Mouse (Mus musculus) Patski (cell line): ENCODE data around the gene Nebl. TPM values are rescaled to one million over a fixed set of nuclear protein-coding genes. Genes with fewer than 3 reads are reported as not detected.
"Not testable (repeated sequence)": the region's sequence is repeated elsewhere in the genome, so short reads cannot be mapped to it uniquely, and the experiment has no call there.

ENCODE experiments used
- ATAC-seq: fragments of 100-300 bp; one replicate; pipeline ENCODE4 v1.8.0; 2021
- CTCF ChIA-PET: fragments of 350-600 bp; sonication (Branson Sonifier 250); formaldehyde crosslinking; loops from one replicate; lab custom pipeline; 2022; ENCODE audit warnings: inconsistent platforms; lab: Charles Lee
- POLR2A ChIA-PET: fragments of 350-600 bp; sonication (Branson Sonifier 250); formaldehyde crosslinking; loops from one replicate; lab custom pipeline; 2022; ENCODE audit warnings: antibody characterized with exemption, inconsistent platforms; lab: Charles Lee
- DNase-seq: peaks from one replicate; pipeline ENCODE4 v3.0.0-alpha.2; 2011; ENCODE audit warnings: low read depth, low spot score
- H3K27me3 ChIP-seq: fragments of 371-371 bp; one replicate; pipeline ENCODE4 v1.5.1; 2021
- CTCF ChIP-seq: fragments of 100-300 bp; IDR thresholded peaks from one replicate; pipeline ENCODE4 v1.5.1; 2021
- in situ Hi-C: fragments of 300-500 bp; cut with MboI; formaldehyde crosslinking; loops from 3 replicates; pipeline ENCODE4 v1.11.1; 2018; ENCODE audit warnings: low pct_unique_long_range_greater_than_20kb, mixed read lengths
- polyA plus RNA-seq: library from polyadenylated mRNA; unstranded; gene quantifications from one replicate; pipeline ENCODE4 v1.2.3, GENCODE M21; 2021

The Nebl gene
- polyA plus RNA-seq, 1 experiment from 2014 or later, result 0.33 TPM

- no peak for DNase-seq
- no peaks in the 10 kb centered on the region for H3K27me3 ChIP-seq
- CTCF ChIA-PET, result no interaction called here
- TF ChIP-seq CTCF, result no peak
- POLR2A ChIA-PET, result no interaction called here
- in situ Hi-C loops, result no loop called here
- ATAC-seq, result no peak
Measured at GRCm38 (mm10) chr2:17375916-17376315, 355.3 kb downstream of the Nebl start.

GRCm38 (mm10) chr2:17365671-17366070 lies 365.6 kb downstream of the Nebl start:
- no peaks in the 10 kb centered on the region for H3K27me3 ChIP-seq
- ChIA-PET CTCF (no interaction called here), POLR2A (no interaction called here)
- in situ Hi-C loops, result no loop called here
- ATAC-seq (no peak), DNase-seq (no peak)
- TF ChIP-seq CTCF, result no peak

GRCm38 (mm10) chr2:17364971-17365548 lies 366.2 kb downstream of the Nebl start:
- ChIA-PET POLR2A (no interaction called here), CTCF (no interaction called here)
- no peak for TF ChIP-seq CTCF
- H3K27me3 ChIP-seq, result no peaks in the 10 kb centered on the region
- ATAC-seq (no peak), DNase-seq (no peak)
- in situ Hi-C loops, result no loop called here

GRCm38 (mm10) chr2:17363337-17364216 lies 367.7 kb downstream of the Nebl start:
- CTCF ChIA-PET, result interaction anchor here (1.4 kb wide), 1 partner anchor 9 kb away, joined by 5 read pairs; no protein-coding TSS in a partner anchor
- ATAC-seq (no peak), DNase-seq (no peak)
- TF ChIP-seq CTCF, result no peak
- in situ Hi-C loops, result no loop called here
- POLR2A ChIA-PET, result no interaction called here
- H3K27me3 ChIP-seq, result no peaks in the 10 kb centered on the region

- no peak for DNase-seq
- no peak for ATAC-seq
- ChIA-PET CTCF (no interaction called here), POLR2A (no interaction called here)
- in situ Hi-C loops, result no loop called here
- H3K27me3 ChIP-seq, result no peaks in the 10 kb centered on the region
- TF ChIP-seq CTCF, result no peak
Measured at GRCm38 (mm10) chr2:17362181-17362580, 369.1 kb downstream of the Nebl start.

- in situ Hi-C loops, result no loop called here
- no peak for DNase-seq
- H3K27me3 ChIP-seq, result no peaks in the 10 kb centered on the region
- ATAC-seq, result no peak
- TF ChIP-seq CTCF, result no peak
- ChIA-PET CTCF (no interaction called here), POLR2A (no interaction called here)
Measured at GRCm38 (mm10) chr2:17344643-17345042, 386.6 kb downstream of the Nebl start.

- no peak for TF ChIP-seq CTCF
- DNase-seq (no peak), ATAC-seq (no peak)
- no peaks in the 10 kb centered on the region for H3K27me3 ChIP-seq
- in situ Hi-C loops, result no loop called here
- POLR2A ChIA-PET, result no interaction called here
- CTCF ChIA-PET, result no interaction called here
Measured at GRCm38 (mm10) chr2:17335451-17335850, 395.8 kb downstream of the Nebl start.

GRCm38 (mm10) chr2:17326590-17326989 lies 404.7 kb downstream of the Nebl start:
- in situ Hi-C loops, result no loop called here
- TF ChIP-seq CTCF, result peak; percentile 8
- CTCF ChIA-PET, result interaction anchor here (1.3 kb wide), 2 partner anchors 10 to 21 kb away, joined by 3 to 5 read pairs; no protein-coding TSS in a partner anchor
- DNase-seq (no peak), ATAC-seq (no peak)
- no peaks in the 10 kb centered on the region for H3K27me3 ChIP-seq
- POLR2A ChIA-PET, result no interaction called here

GRCm38 (mm10) chr2:17316850-17317249 lies 414.4 kb downstream of the Nebl start:
- in situ Hi-C loops, result no loop called here
- no peak for DNase-seq
- CTCF ChIA-PET, result interaction anchor here (2.0 kb wide), 1 partner anchor 9 kb away, joined by 5 read pairs; no protein-coding TSS in a partner anchor
- no peak for ATAC-seq
- H3K27me3 ChIP-seq, result no peaks in the 10 kb centered on the region
- POLR2A ChIA-PET, result interaction anchor here (0.7 kb wide), 1 partner anchor 1187 kb away, joined by 5 read pairs; no protein-coding TSS in a partner anchor
- TF ChIP-seq CTCF, result no peak

- ChIA-PET CTCF (no interaction called here), POLR2A (no interaction called here)
- ATAC-seq, result no peak
- no peak for TF ChIP-seq CTCF
- DNase-seq, result no peak
- in situ Hi-C loops, result no loop called here
- H3K27me3 ChIP-seq, result no peaks in the 10 kb centered on the region
Measured at GRCm38 (mm10) chr2:17301379-17301778, 429.9 kb downstream of the Nebl start.

GRCm38 (mm10) chr2:17297496-17297895 lies 433.8 kb downstream of the Nebl start:
- H3K27me3 ChIP-seq, result no peaks in the 10 kb centered on the region
- ATAC-seq, result no peak
- POLR2A ChIA-PET, result no interaction called here
- CTCF ChIA-PET, result no interaction called here
- TF ChIP-seq CTCF, result no peak
- in situ Hi-C loops, result no loop called here
- DNase-seq, result no peak

- POLR2A ChIA-PET, ATAC-seq, CTCF ChIA-PET, DNase-seq, in situ Hi-C loops, H3K27me3 ChIP-seq: not testable (repeated sequence)
Measured at GRCm38 (mm10) chr2:17295257-17295656, 436.0 kb downstream of the Nebl start.
